Mouse (Mus musculus): ENCODE measurements around the gene Igf2bp3. TPM values are rescaled to one million over a fixed set of nuclear protein-coding genes. Genes with fewer than 3 reads are reported as not detected.

Gene Igf2bp3
- total RNA-seq, 2 experiments from 2014 or later = 0.24 to 0.35 TPM

GRCm38 (mm10) chr6:49138159-49139051 lies 76.4 kb downstream of the Igf2bp3 start:
- no peak for DNase-seq (ENCODE audit: low spot score in 2 of 2)

- no peak for DNase-seq (ENCODE audit: low spot score in 2 of 2)
Observed at GRCm38 (mm10) chr6:49136739-49137138, 78.0 kb downstream of the Igf2bp3 start.

GRCm38 (mm10) chr6:49132352-49133090 lies 82.2 kb downstream of the Igf2bp3 start:
- no peak for DNase-seq (ENCODE audit: low spot score in 2 of 2)

GRCm38 (mm10) chr6:49131855-49132254 lies 82.9 kb downstream of the Igf2bp3 start:
- DNase-seq (ENCODE audit: low spot score in 2 of 2) = no peak

- no peak for DNase-seq (ENCODE audit: low spot score in 2 of 2)
Observed at GRCm38 (mm10) chr6:49130328-49130727, 84.4 kb downstream of the Igf2bp3 start.

- no peak for DNase-seq (ENCODE audit: low spot score in 2 of 2)
Observed at GRCm38 (mm10) chr6:49120370-49120769, 94.4 kb downstream of the Igf2bp3 start.

- DNase-seq (ENCODE audit: low spot score in 2 of 2) = no peak
Observed at GRCm38 (mm10) chr6:49119462-49120135, 95.2 kb downstream of the Igf2bp3 start.

GRCm38 (mm10) chr6:49118446-49118845 lies 96.3 kb downstream of the Igf2bp3 start:
- DNase-seq (ENCODE audit: low spot score in 2 of 2) = no peak

- no peak for DNase-seq (ENCODE audit: low spot score in 2 of 2)
Observed at GRCm38 (mm10) chr6:49116241-49116640, 98.5 kb downstream of the Igf2bp3 start.

GRCm38 (mm10) chr6:49115550-49115949 lies 99.2 kb downstream of the Igf2bp3 start:
- DNase-seq (ENCODE audit: low spot score in 2 of 2) = no peak

GRCm38 (mm10) chr6:49114457-49114856 lies 100.3 kb downstream of the Igf2bp3 start:
- DNase-seq (ENCODE audit: low spot score in 2 of 2) = no peak

- DNase-seq (ENCODE audit: low spot score in 2 of 2) = no peak
Observed at GRCm38 (mm10) chr6:49113895-49114294, 100.9 kb downstream of the Igf2bp3 start.

GRCm38 (mm10) chr6:49109196-49109595 lies 105.6 kb downstream of the Igf2bp3 start:
- DNase-seq (ENCODE audit: low spot score in 2 of 2) = no peak

GRCm38 (mm10) chr6:49106746-49107500 lies 107.8 kb downstream of the Igf2bp3 start:
- no peak for DNase-seq (ENCODE audit: low spot score in 2 of 2)

- DNase-seq (ENCODE audit: low spot score in 2 of 2) = no peak
Observed at GRCm38 (mm10) chr6:49099086-49099485, 115.7 kb downstream of the Igf2bp3 start.

- DNase-seq (ENCODE audit: low spot score in 2 of 2) = peak in 1 of 2 experiments; percentile 36
Observed at GRCm38 (mm10) chr6:49097596-49098110, 117.1 kb downstream of the Igf2bp3 start.

GRCm38 (mm10) chr6:49096933-49097461 lies 117.8 kb downstream of the Igf2bp3 start:
- DNase-seq (ENCODE audit: low spot score in 2 of 2) = peak; percentile 65 to 85

- DNase-seq (ENCODE audit: low spot score in 2 of 2) = peak; percentile 31 to 38
Observed at GRCm38 (mm10) chr6:49096421-49096820, 118.3 kb downstream of the Igf2bp3 start.

GRCm38 (mm10) chr6:49094968-49095367 lies 119.8 kb downstream of the Igf2bp3 start:
- no peak for DNase-seq (ENCODE audit: low spot score in 2 of 2)

- no peak for DNase-seq (ENCODE audit: low spot score in 2 of 2)
Observed at GRCm38 (mm10) chr6:49083008-49083407, 131.7 kb downstream of the Igf2bp3 start.

All from layer of hippocampus, postnatal 14 days (tissue).